Mouse (Mus musculus) cerebellum, adult 18-20 months (tissue): ENCODE data around the gene Elobl.

ENCODE experiments used
- DNase-seq, 2 experiments: peaks; one replicate each; pipeline ENCODE4 v3.0.0; 2021

Elobl gene

GRCm38 (mm10) chr11:88981337-88981736 lies 14.6 kb upstream of the Elobl start:
- no peak for DNase-seq

GRCm38 (mm10) chr11:88977188-88977587 lies 10.5 kb upstream of the Elobl start:
- DNase-seq, result no peak

- no peak for DNase-seq
Observed at GRCm38 (mm10) chr11:88976320-88976719, 9.6 kb upstream of the Elobl start.

GRCm38 (mm10) chr11:88973776-88974701 lies 7.3 kb upstream of the Elobl start:
- DNase-seq, result peak; percentile 94 to 97

- no peak for DNase-seq
Observed at GRCm38 (mm10) chr11:88970202-88970732, 3.5 kb upstream of the Elobl start, which contains the start of gene Coil. Gene Coil (plus strand): TSS chr11:88970252.

GRCm38 (mm10) chr11:88958851-88959250 lies 7.9 kb downstream of the Elobl start:
- DNase-seq, result no peak

- peak; percentile 98 for DNase-seq
Observed at GRCm38 (mm10) chr11:88955217-88955969, 11.3 kb downstream of the Elobl start, which contains the start of gene Scpep1. Gene Scpep1 (minus strand): TSS chr11:88955465.

- no peak for DNase-seq
Observed at GRCm38 (mm10) chr11:88954803-88955202, 11.9 kb downstream of the Elobl start.

GRCm38 (mm10) chr11:88953582-88953981 lies 13.1 kb downstream of the Elobl start:
- no peak for DNase-seq

GRCm38 (mm10) chr11:88952117-88952516 lies 14.6 kb downstream of the Elobl start:
- no peak for DNase-seq

GRCm38 (mm10) chr11:88951576-88951975 lies 15.2 kb downstream of the Elobl start:
- no peak for DNase-seq

GRCm38 (mm10) chr11:88950640-88951250 lies 16.0 kb downstream of the Elobl start:
- no peak for DNase-seq

- no peak for DNase-seq
Observed at GRCm38 (mm10) chr11:88949802-88950639, 16.7 kb downstream of the Elobl start.

- no peak for DNase-seq
Observed at GRCm38 (mm10) chr11:88948896-88949295, 17.8 kb downstream of the Elobl start.

GRCm38 (mm10) chr11:88945971-88946585 lies 20.7 kb downstream of the Elobl start:
- DNase-seq, result peak; percentile 66 to 69

GRCm38 (mm10) chr11:88941489-88941888 lies 25.2 kb downstream of the Elobl start:
- no peak for DNase-seq

GRCm38 (mm10) chr11:88939634-88940033 lies 27.1 kb downstream of the Elobl start:
- no peak for DNase-seq

GRCm38 (mm10) chr11:88938770-88939169 lies 28.0 kb downstream of the Elobl start:
- no peak for DNase-seq

- no peak for DNase-seq
Observed at GRCm38 (mm10) chr11:88937886-88938285, 28.8 kb downstream of the Elobl start.

- no peak for DNase-seq
Observed at GRCm38 (mm10) chr11:88934089-88935000, 32.4 kb downstream of the Elobl start.
